Mouse (Mus musculus) erythroblast, embryonic 14.5 days (primary cell): Measurements from ENCODE around the gene Gm4353. TPM values are rescaled to one million over a fixed set of nuclear protein-coding genes. Genes with fewer than 3 reads are reported as not detected.
"Not testable (repeated sequence)": the region's sequence is repeated elsewhere in the genome, so short reads cannot be mapped to it uniquely, and the experiment has no call there.

Source experiments
- H3K27me3 ChIP-seq: 2 replicates; pipeline ENCODE4 v1.6.1; 2012; ENCODE audit warnings: inconsistent platforms; ENCODE audit not compliant: control insufficient read depth
- H3K36me3 ChIP-seq: 2 replicates; pipeline ENCODE4 v1.6.1; 2012; ENCODE audit warnings: mild to moderate bottlenecking, inconsistent platforms; ENCODE audit not compliant: control insufficient read depth
- H3K4me1 ChIP-seq: 2 replicates; pipeline ENCODE4 v1.6.1; 2012; ENCODE audit warnings: inconsistent platforms; ENCODE audit not compliant: control insufficient read depth
- H3K4me3 ChIP-seq: replicated peaks from 2 replicates; pipeline ENCODE3; 2012; ENCODE audit warnings: moderate library complexity, mild to moderate bottlenecking, inconsistent platforms
- H3K9me3 ChIP-seq: 2 replicates; pipeline ENCODE4 v1.6.1; 2012; ENCODE audit warnings: low read length, inconsistent platforms, mixed read lengths; ENCODE audit not compliant: control insufficient read depth
- GATA1 ChIP-seq: IDR thresholded peaks from 2 replicates; pipeline ENCODE4 v1.6.1; 2012; ENCODE audit warnings: low read length, inconsistent platforms, mixed read lengths
- TAL1 ChIP-seq: IDR thresholded peaks from 3 replicates; pipeline ENCODE4 v1.6.1; 2012; ENCODE audit warnings: low read length, inconsistent platforms, mixed read lengths
- polyA plus RNA-seq: library from polyadenylated mRNA; stranded (reverse); fragments of >175 nt; gene quantifications from 2 replicates; pipeline ENCODE4 v1.2.3, GENCODE M21; 2012

Gm4353 gene
- 0.03 and 0.33 TPM in 2 replicates for polyA plus RNA-seq

- peaks cover 18% of the 10 kb centered on the region for H3K27me3 ChIP-seq
- not testable (repeated sequence) for H3K36me3 ChIP-seq, H3K4me1 ChIP-seq, H3K4me3 ChIP-seq, H3K9me3 ChIP-seq
Measured at GRCm38 (mm10) chr7:116084366-116084765, at the start of gene Gm4353. Gene Gm4353, minus strand, starts transcription at chr7:116084635.

- H3K27me3 ChIP-seq, result no peaks in the 10 kb centered on the region
- no peak overlapping the region for H3K4me3 ChIP-seq
- TF ChIP-seq TAL1, result no peak
- no peak for TF ChIP-seq GATA1
- H3K36me3 ChIP-seq, result peaks cover 3% of the 10 kb centered on the region; the same call in 1 of the 2 replicates
- H3K4me1 ChIP-seq, result no peaks in the 10 kb centered on the region
- no peaks in the 10 kb centered on the region for H3K9me3 ChIP-seq
Measured at GRCm38 (mm10) chr7:116132078-116132477, 47.6 kb upstream of the Gm4353 start.

- H3K36me3 ChIP-seq, result no peaks in the 10 kb centered on the region; the same call in 1 of the 2 replicates
Measured at GRCm38 (mm10) chr7:116131390-116131789, 47.0 kb upstream of the Gm4353 start.

GRCm38 (mm10) chr7:116129374-116129773, 44.9 kb upstream of the Gm4353 start:
- Histone ChIP-seq H3K36me3 (no peaks in the 10 kb centered on the region; the same call in 1 of the 2 replicates), H3K4me1 (no peaks in the 10 kb centered on the region)
- no peak for TF ChIP-seq TAL1
- no peak for TF ChIP-seq GATA1

More at GRCm38 (mm10) chr7:116131390-116131789, 47.0 kb upstream of the Gm4353 start:
- Histone ChIP-seq H3K4me3 (no peak overlapping the region), H3K9me3 (no peaks in the 10 kb centered on the region), H3K4me1 (no peaks in the 10 kb centered on the region), H3K27me3 (no peaks in the 10 kb centered on the region)
- TF ChIP-seq GATA1, result no peak
- TF ChIP-seq TAL1, result no peak

GRCm38 (mm10) chr7:116128286-116128685, 43.9 kb upstream of the Gm4353 start:
- TF ChIP-seq TAL1 (no peak), GATA1 (no peak)
- Histone ChIP-seq H3K4me1 (no peaks in the 10 kb centered on the region), H3K27me3 (no peaks in the 10 kb centered on the region), H3K9me3 (no peaks in the 10 kb centered on the region), H3K4me3 (no peak overlapping the region), H3K36me3 (no peaks in the 10 kb centered on the region; the same call in 1 of the 2 replicates)

More at GRCm38 (mm10) chr7:116129374-116129773, 44.9 kb upstream of the Gm4353 start:
- Histone ChIP-seq H3K4me3 (no peak overlapping the region), H3K9me3 (no peaks in the 10 kb centered on the region), H3K27me3 (no peaks in the 10 kb centered on the region)

GRCm38 (mm10) chr7:116127052-116127451, 42.6 kb upstream of the Gm4353 start:
- H3K9me3 ChIP-seq, result no peaks in the 10 kb centered on the region
- H3K27me3 ChIP-seq, result no peaks in the 10 kb centered on the region
- no peaks in the 10 kb centered on the region for H3K4me1 ChIP-seq
- no peak overlapping the region for H3K4me3 ChIP-seq
- TF ChIP-seq TAL1, result no peak
- TF ChIP-seq GATA1, result no peak
- no peaks in the 10 kb centered on the region; the same call in 1 of the 2 replicates for H3K36me3 ChIP-seq

- Histone ChIP-seq H3K9me3 (no peaks in the 10 kb centered on the region), H3K4me3 (no peak overlapping the region), H3K36me3 (no peaks in the 10 kb centered on the region; the same call in 1 of the 2 replicates), H3K4me1 (no peaks in the 10 kb centered on the region), H3K27me3 (no peaks in the 10 kb centered on the region)
- TF ChIP-seq TAL1 (no peak), GATA1 (no peak)
Measured at GRCm38 (mm10) chr7:116125671-116126070, 41.2 kb upstream of the Gm4353 start.

GRCm38 (mm10) chr7:116124057-116124456, 39.6 kb upstream of the Gm4353 start:
- H3K4me1 ChIP-seq, result no peaks in the 10 kb centered on the region
- H3K27me3 ChIP-seq, result no peaks in the 10 kb centered on the region
- H3K36me3 ChIP-seq, result no peaks in the 10 kb centered on the region; the same call in 1 of the 2 replicates
- no peak overlapping the region for H3K4me3 ChIP-seq
- H3K9me3 ChIP-seq, result peaks cover 2% of the 10 kb centered on the region; the same call in 1 of the 2 replicates
- TF ChIP-seq GATA1 (no peak), TAL1 (no peak)

- H3K4me1 ChIP-seq, result no peaks in the 10 kb centered on the region
- TF ChIP-seq GATA1 (no peak), TAL1 (no peak)
- no peaks in the 10 kb centered on the region; the same call in 1 of the 2 replicates for H3K36me3 ChIP-seq
Measured at GRCm38 (mm10) chr7:116123597-116123985, 39.2 kb upstream of the Gm4353 start.

GRCm38 (mm10) chr7:116122981-116123596, 38.7 kb upstream of the Gm4353 start:
- Histone ChIP-seq H3K4me1 (no peaks in the 10 kb centered on the region), H3K36me3 (no peaks in the 10 kb centered on the region; the same call in 1 of the 2 replicates), H3K27me3 (no peaks in the 10 kb centered on the region), H3K4me3 (no peak overlapping the region), H3K9me3 (peaks cover 2% of the 10 kb centered on the region; the same call in 1 of the 2 replicates)
- TF ChIP-seq TAL1 (no peak), GATA1 (no peak)

More at GRCm38 (mm10) chr7:116123597-116123985, 39.2 kb upstream of the Gm4353 start:
- no peak overlapping the region for H3K4me3 ChIP-seq
- no peaks in the 10 kb centered on the region for H3K27me3 ChIP-seq
- peaks cover 2% of the 10 kb centered on the region; the same call in 1 of the 2 replicates for H3K9me3 ChIP-seq
